Mouse (Mus musculus): ENCODE data around the gene Adamts8. TPM values are rescaled to one million over a fixed set of nuclear protein-coding genes. Genes with fewer than 3 reads are reported as not detected.

The Adamts8 gene
- polyA plus RNA-seq (2016; fragmentation: Nextera tagmentation; extraction: Ambion mirVana) = 1.5 and 1.7 TPM in 2 replicates

DNA sequence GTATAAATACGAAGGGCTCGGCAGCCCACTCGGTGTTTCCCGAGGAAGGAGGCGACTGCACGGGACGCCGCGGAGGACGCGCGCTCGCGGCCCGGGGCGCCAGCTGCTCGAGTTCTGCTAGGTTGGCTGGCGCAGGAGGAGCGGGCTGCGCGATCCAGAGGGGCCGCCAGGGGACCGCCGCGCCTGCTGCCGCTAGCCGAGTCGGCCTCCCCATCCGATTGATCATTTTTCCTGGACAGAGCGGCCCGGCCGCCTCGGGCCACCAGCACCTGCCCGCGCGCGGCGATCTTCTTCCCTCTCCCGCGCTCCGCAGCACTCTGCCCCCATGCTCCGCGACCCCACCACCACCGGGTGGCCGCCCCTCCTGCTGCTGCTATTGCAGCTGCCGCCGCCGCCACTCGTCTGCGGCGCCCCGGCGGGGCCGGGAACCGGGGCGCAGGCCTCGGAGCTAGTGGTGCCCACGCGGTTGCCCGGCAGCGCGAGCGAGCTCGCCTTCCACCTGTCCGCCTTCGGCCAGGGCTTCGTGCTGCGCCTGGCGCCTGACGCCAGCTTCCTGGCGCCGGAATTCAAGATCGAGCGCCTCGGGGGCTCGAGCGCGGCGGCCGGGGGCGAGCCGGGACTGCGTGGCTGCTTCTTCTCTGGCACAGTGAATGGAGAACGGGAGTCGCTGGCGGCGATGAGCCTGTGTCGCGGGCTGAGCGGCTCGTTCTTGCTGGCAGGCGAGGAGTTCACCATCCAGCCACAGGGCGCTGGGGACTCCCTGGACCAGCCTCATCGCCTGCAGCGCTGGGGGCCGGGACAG is at the start of gene Adamts8:
TSS of gene Adamts8 (plus strand) at position 51 of the 802 bp plus-strand sequence.
- peaks cover 3% of the 10 kb centered on the region; the same call in 1 of the 2 replicates for H3K9me3 ChIP-seq
- H3K27ac ChIP-seq = no peak within 1 kb of the TSS
- peaks cover 81% of the 10 kb centered on the region for H3K27me3 ChIP-seq
- peak; percentile 39; the same call in 1 of the 2 replicates for ATAC-seq (ENCODE audit: insufficient number of reproducible peaks, insufficient read depth, low FRiP score, low TSS enrichment, low read depth)
- no peaks in the 10 kb centered on the region for H3K36me3 ChIP-seq
- peaks cover 14% of the 10 kb centered on the region for H3K4me1 ChIP-seq (replicated peaks)
- under 1% methylated on average over 96 of the region's 96 CpGs for WGBS
- peak within 1 kb of the TSS; percentile 63 for H3K4me3 ChIP-seq (replicated peaks)
- peak within 1 kb of the TSS; percentile 100 for H3K4me2 ChIP-seq
- H3K9ac ChIP-seq (replicated peaks) = peak within 1 kb of the TSS; percentile 56

GRCm38 (mm10) chr9:30895618-30896017 is 46.7 kb upstream of the Adamts8 start:
- Histone ChIP-seq H3K9me3 (no peaks in the 10 kb centered on the region), H3K36me3 (peaks cover 13% of the 10 kb centered on the region; the same call in 1 of the 2 replicates), H3K4me1 (replicated peaks) (no peaks in the 10 kb centered on the region), H3K9ac (replicated peaks) (no peak overlapping the region), H3K27ac (no peak overlapping the region), H3K27me3 (no peaks in the 10 kb centered on the region), H3K4me2 (no peak overlapping the region), H3K4me3 (replicated peaks) (no peak overlapping the region)
- ATAC-seq (ENCODE audit: insufficient number of reproducible peaks, insufficient read depth, low FRiP score, low TSS enrichment, low read depth) = no peak
- WGBS = 85% methylated on average over 3 of the region's 3 CpGs

- Histone ChIP-seq H3K4me2 (no peak overlapping the region), H3K27ac (no peak overlapping the region), H3K4me1 (replicated peaks) (no peaks in the 10 kb centered on the region), H3K9me3 (no peaks in the 10 kb centered on the region), H3K9ac (replicated peaks) (no peak overlapping the region), H3K36me3 (peaks cover 25% of the 10 kb centered on the region), H3K27me3 (no peaks in the 10 kb centered on the region), H3K4me3 (replicated peaks) (no peak overlapping the region)
- 82% methylated on average over 5 of the region's 5 CpGs for WGBS
- no peak for ATAC-seq (ENCODE audit: insufficient number of reproducible peaks, insufficient read depth, low FRiP score, low TSS enrichment, low read depth)
These were observed 45.6 kb upstream of the Adamts8 start for GRCm38 (mm10) chr9:30896752-30897151.

DNA sequence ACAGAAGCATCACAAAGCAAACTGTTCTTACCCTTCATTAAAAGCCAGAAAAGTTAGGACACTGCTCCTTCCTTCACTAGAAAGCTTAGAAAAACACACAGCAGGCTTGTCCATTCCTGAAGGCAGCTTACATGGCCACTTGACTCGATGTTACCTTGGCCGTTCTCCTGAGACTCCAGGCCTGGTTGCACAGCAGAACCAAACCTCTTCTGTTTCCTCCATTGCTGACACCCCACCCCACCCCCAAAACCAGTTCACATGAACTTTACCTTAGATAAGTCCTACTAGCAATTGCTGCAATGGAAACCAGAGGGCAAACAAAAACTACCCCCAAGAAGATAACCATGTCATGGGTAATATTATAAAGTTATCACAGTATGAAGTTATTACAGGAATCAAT is 45.2 kb upstream of the Adamts8 start:
- Histone ChIP-seq H3K27me3 (no peaks in the 10 kb centered on the region), H3K9me3 (no peaks in the 10 kb centered on the region), H3K4me2 (no peak overlapping the region), H3K4me3 (replicated peaks) (no peak overlapping the region), H3K27ac (no peak overlapping the region), H3K9ac (replicated peaks) (no peak overlapping the region), H3K4me1 (replicated peaks) (no peaks in the 10 kb centered on the region), H3K36me3 (peaks cover 29% of the 10 kb centered on the region)
- ATAC-seq (ENCODE audit: insufficient number of reproducible peaks, insufficient read depth, low FRiP score, low TSS enrichment, low read depth) = no peak
- 96% methylated on average over 2 of the region's 2 CpGs for WGBS

- no peak for ATAC-seq (ENCODE audit: insufficient number of reproducible peaks, insufficient read depth, low FRiP score, low TSS enrichment, low read depth)
- H3K4me3 ChIP-seq (replicated peaks) = no peak overlapping the region
- no peaks in the 10 kb centered on the region for H3K9me3 ChIP-seq
- no peak overlapping the region for H3K27ac ChIP-seq
- H3K4me2 ChIP-seq = no peak overlapping the region
- WGBS = 94% methylated on average over 19 of the region's 19 CpGs
- no peak overlapping the region for H3K9ac ChIP-seq (replicated peaks)
- no peaks in the 10 kb centered on the region for H3K4me1 ChIP-seq (replicated peaks)
- peaks cover 55% of the 10 kb centered on the region for H3K36me3 ChIP-seq
- no peaks in the 10 kb centered on the region for H3K27me3 ChIP-seq
These were observed 40.2 kb upstream of the Adamts8 start for GRCm38 (mm10) chr9:30902152-30902551.

GRCm38 (mm10) chr9:30902641-30903040 is 39.7 kb upstream of the Adamts8 start:
- H3K27ac ChIP-seq = no peak overlapping the region
- no peaks in the 10 kb centered on the region for H3K4me1 ChIP-seq (replicated peaks)
- H3K4me3 ChIP-seq (replicated peaks) = no peak overlapping the region
- no peak overlapping the region for H3K9ac ChIP-seq (replicated peaks)
- H3K4me2 ChIP-seq = no peak overlapping the region
- ATAC-seq (ENCODE audit: insufficient number of reproducible peaks, insufficient read depth, low FRiP score, low TSS enrichment, low read depth) = no peak
- no peaks in the 10 kb centered on the region for H3K9me3 ChIP-seq
- H3K36me3 ChIP-seq = peaks cover 59% of the 10 kb centered on the region
- H3K27me3 ChIP-seq = no peaks in the 10 kb centered on the region
- WGBS = 95% methylated on average over 7 of the region's 7 CpGs

GRCm38 (mm10) chr9:30903266-30903665 is 39.1 kb upstream of the Adamts8 start:
- Histone ChIP-seq H3K36me3 (peaks cover 65% of the 10 kb centered on the region), H3K27ac (no peak overlapping the region), H3K4me3 (replicated peaks) (no peak overlapping the region), H3K9ac (replicated peaks) (no peak overlapping the region), H3K27me3 (no peaks in the 10 kb centered on the region), H3K9me3 (no peaks in the 10 kb centered on the region), H3K4me1 (replicated peaks) (no peaks in the 10 kb centered on the region), H3K4me2 (no peak overlapping the region)
- no peak for ATAC-seq (ENCODE audit: insufficient number of reproducible peaks, insufficient read depth, low FRiP score, low TSS enrichment, low read depth)
- 97% methylated on average over 5 of the region's 5 CpGs for WGBS

DNA sequence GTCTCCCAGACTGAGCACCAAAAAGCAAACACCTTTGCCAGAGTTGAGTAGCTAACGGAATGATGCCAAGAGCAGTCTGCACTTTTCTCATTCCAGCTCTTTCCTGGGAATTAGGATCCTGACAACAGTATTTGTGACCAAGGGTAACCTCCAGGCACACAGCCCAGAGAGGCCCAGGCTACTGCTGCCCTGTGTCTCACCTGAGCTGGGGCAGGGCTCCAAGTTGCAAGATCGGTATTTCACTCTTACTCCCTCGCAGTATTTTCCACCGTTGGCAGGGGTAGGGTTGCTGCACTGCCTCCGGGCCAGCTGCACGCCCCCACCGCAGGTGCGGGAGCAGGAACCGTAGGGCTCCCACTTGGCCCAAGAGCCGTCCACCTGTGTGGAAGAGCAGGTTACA is 36.5 kb upstream of the Adamts8 start:
- Histone ChIP-seq H3K9me3 (no peaks in the 10 kb centered on the region), H3K36me3 (peaks cover 63% of the 10 kb centered on the region), H3K27me3 (no peaks in the 10 kb centered on the region), H3K4me1 (replicated peaks) (no peaks in the 10 kb centered on the region), H3K4me3 (replicated peaks) (no peak overlapping the region), H3K4me2 (no peak overlapping the region), H3K27ac (no peak overlapping the region), H3K9ac (replicated peaks) (no peak overlapping the region)
- 86% methylated on average over 10 of the region's 10 CpGs for WGBS
- ATAC-seq (ENCODE audit: insufficient number of reproducible peaks, insufficient read depth, low FRiP score, low TSS enrichment, low read depth) = no peak

GRCm38 (mm10) chr9:30906426-30906825 is 35.9 kb upstream of the Adamts8 start:
- Histone ChIP-seq H3K36me3 (peaks cover 62% of the 10 kb centered on the region), H3K9ac (replicated peaks) (no peak overlapping the region), H3K4me2 (no peak overlapping the region), H3K9me3 (no peaks in the 10 kb centered on the region), H3K27me3 (no peaks in the 10 kb centered on the region), H3K4me1 (replicated peaks) (no peaks in the 10 kb centered on the region), H3K27ac (no peak overlapping the region), H3K4me3 (replicated peaks) (no peak overlapping the region)
- 81% methylated on average over 4 of the region's 4 CpGs for WGBS
- no peak for ATAC-seq (ENCODE audit: insufficient number of reproducible peaks, insufficient read depth, low FRiP score, low TSS enrichment, low read depth)

DNA sequence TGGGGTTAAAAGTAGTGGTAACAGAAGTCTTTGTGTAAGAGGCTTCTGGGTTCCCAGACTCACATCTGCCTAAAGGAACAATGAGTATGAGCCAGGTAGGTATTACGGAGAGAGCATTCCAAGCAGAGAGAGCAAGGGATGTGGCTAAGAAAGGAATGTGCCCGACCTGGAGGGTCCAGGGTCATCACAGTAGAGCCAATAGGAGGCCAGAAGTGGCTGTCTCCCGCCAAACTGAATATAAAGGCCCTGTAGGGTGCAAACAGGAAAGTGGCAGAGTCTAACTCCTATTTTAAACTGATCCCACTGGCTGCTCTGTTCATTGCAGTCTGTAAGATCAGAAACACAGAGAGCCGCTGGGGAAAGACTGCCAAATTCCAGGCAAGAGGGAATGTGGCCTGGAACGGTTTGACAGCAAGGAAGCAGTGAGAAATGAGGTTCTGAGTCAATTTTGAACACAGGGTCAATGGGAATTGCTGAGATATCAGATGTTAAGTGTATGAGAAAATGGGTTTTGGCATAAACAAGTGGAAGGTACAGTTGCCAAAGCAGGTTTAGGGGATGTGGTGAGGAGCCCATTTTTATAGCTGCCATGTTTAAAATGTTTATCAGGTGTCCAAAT is 34.6 kb upstream of the Adamts8 start:
- no peak overlapping the region for H3K27ac ChIP-seq
- no peaks in the 10 kb centered on the region for H3K9me3 ChIP-seq
- no peak overlapping the region for H3K9ac ChIP-seq (replicated peaks)
- no peak overlapping the region for H3K4me3 ChIP-seq (replicated peaks)
- no peak for ATAC-seq (ENCODE audit: insufficient number of reproducible peaks, insufficient read depth, low FRiP score, low TSS enrichment, low read depth)
- peaks cover 51% of the 10 kb centered on the region for H3K36me3 ChIP-seq
- H3K4me1 ChIP-seq (replicated peaks) = no peaks in the 10 kb centered on the region
- 66% methylated on average over 5 of the region's 5 CpGs for WGBS
- H3K27me3 ChIP-seq = no peaks in the 10 kb centered on the region
- no peak overlapping the region for H3K4me2 ChIP-seq

DNA sequence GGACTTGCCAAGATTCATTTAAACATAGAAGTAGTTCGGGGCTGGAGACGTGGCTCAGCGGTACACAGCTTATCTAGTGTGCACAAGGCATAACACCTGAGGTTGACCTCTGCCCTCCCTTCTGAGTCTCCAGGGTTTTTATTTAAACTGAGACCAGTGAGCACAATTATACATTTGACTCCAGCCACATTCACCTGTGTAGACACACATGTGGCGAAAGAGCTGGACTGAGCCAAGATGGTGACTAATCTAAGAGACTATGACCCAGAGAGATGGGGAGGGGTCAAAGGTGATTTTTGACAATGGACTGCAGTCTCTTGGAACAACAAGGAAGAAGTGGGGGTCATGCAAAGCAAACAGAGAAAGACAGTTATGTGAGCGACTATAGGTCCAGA is 34.1 kb upstream of the Adamts8 start:
- H3K9me3 ChIP-seq = no peaks in the 10 kb centered on the region
- H3K4me2 ChIP-seq = no peak overlapping the region
- H3K27me3 ChIP-seq = no peaks in the 10 kb centered on the region
- H3K36me3 ChIP-seq = peaks cover 46% of the 10 kb centered on the region
- no peak overlapping the region for H3K4me3 ChIP-seq (replicated peaks)
- H3K4me1 ChIP-seq (replicated peaks) = no peaks in the 10 kb centered on the region
- 86% methylated on average over 5 of the region's 5 CpGs for WGBS
- ATAC-seq (ENCODE audit: insufficient number of reproducible peaks, insufficient read depth, low FRiP score, low TSS enrichment, low read depth) = no peak
- H3K27ac ChIP-seq = no peak overlapping the region
- H3K9ac ChIP-seq (replicated peaks) = no peak overlapping the region
